Mouse (Mus musculus) limb, embryonic 12.5 days (tissue): ENCODE measurements around the gene St14. TPM values are rescaled to one million over a fixed set of nuclear protein-coding genes. Genes with fewer than 3 reads are reported as not detected.
"Not testable (repeated sequence)": the region's sequence is repeated elsewhere in the genome, so short reads cannot be mapped to it uniquely, and the experiment has no call there.

ENCODE experiments used
- ATAC-seq: fragments of 200-750 bp; cut with Nextera tagmentation; 2 replicates; pipeline ENCODE4 v1.8.0; 2017; ENCODE audit warnings: low read depth, moderate TSS enrichment; ENCODE audit not compliant: insufficient number of reproducible peaks, insufficient read depth, low FRiP score, low TSS enrichment
- H3K27ac ChIP-seq: fragments of 300-500 bp; sonication (generic); 2 replicates; pipeline ENCODE4 v1.5.1; 2016; ENCODE audit warnings: mild to moderate bottlenecking, moderate library complexity
- H3K27me3 ChIP-seq: fragments of 300-500 bp; sonication (generic); 2 replicates; pipeline ENCODE4 v1.6.1; 2016; ENCODE audit warnings: mild to moderate bottlenecking, moderate library complexity
- H3K36me3 ChIP-seq: fragments of 300-500 bp; sonication (generic); 2 replicates; pipeline ENCODE4 v1.6.1; 2016; ENCODE audit warnings: mild to moderate bottlenecking, moderate library complexity
- H3K4me1 ChIP-seq: fragments of 300-500 bp; sonication (generic); replicated peaks from 2 replicates; pipeline ENCODE4 v1.6.1; 2016
- H3K4me2 ChIP-seq: fragments of 300-500 bp; sonication (generic); 2 replicates; pipeline ENCODE4 v1.6.1; 2016; ENCODE audit warnings: mild to moderate bottlenecking, moderate library complexity
- H3K4me3 ChIP-seq: fragments of 300-500 bp; sonication (generic); replicated peaks from 2 replicates; pipeline ENCODE4 v1.5.1; 2016; ENCODE audit warnings: mild to moderate bottlenecking
- H3K9ac ChIP-seq: fragments of 300-500 bp; sonication (generic); replicated peaks from 2 replicates; pipeline ENCODE4 v1.6.1; 2016; ENCODE audit warnings: mild to moderate bottlenecking, moderate library complexity
- H3K9me3 ChIP-seq: fragments of 300-500 bp; sonication (generic); 2 replicates; pipeline ENCODE4 v1.6.1; 2016; ENCODE audit warnings: mild to moderate bottlenecking, moderate library complexity
- WGBS: fragments of 180-500 bp; shearing (Covaris S2); methylation state at CpG from one replicate; pipeline ENCODE4 v1.1.7; 2016; 5-methylcytosine and 5-hydroxymethylcytosine counted together
- polyA plus RNA-seq: library from polyadenylated mRNA; unstranded; fragments of >200 nt; fragmentation: Nextera tagmentation; extraction: Ambion mirVana; gene quantifications from 2 replicates; pipeline ENCODE4 v1.2.1, GENCODE M21; 2016

Gene St14
- polyA plus RNA-seq, 1 experiment from 2014 or later: 7.1 TPM

- Histone ChIP-seq H3K9ac (no peak overlapping the region), H3K9me3 (no peaks in the 10 kb centered on the region), H3K27ac (no peak overlapping the region), H3K27me3 (peaks cover 15% of the 10 kb centered on the region), H3K36me3 (no peaks in the 10 kb centered on the region), H3K4me1 (peaks cover 3% of the 10 kb centered on the region; the same call in 1 of the 2 replicates), H3K4me3 (peak overlapping the region; percentile 16), H3K4me2 (peak overlapping the region; percentile 47)
- 7% methylated on average over 15 of the region's 15 CpGs for WGBS
- ATAC-seq: no peak; the same call in 1 of the 2 replicates
These were observed 49.5 kb downstream of the St14 start for GRCm38 (mm10) chr9:31082054-31082666.

GRCm38 (mm10) chr9:31080726-31081125, 50.9 kb downstream of the St14 start:
- Histone ChIP-seq H3K9ac (no peak overlapping the region), H3K36me3 (no peaks in the 10 kb centered on the region), H3K9me3 (no peaks in the 10 kb centered on the region), H3K4me1 (no peaks in the 10 kb centered on the region), H3K4me3 (no peak overlapping the region), H3K4me2 (no peak overlapping the region), H3K27ac (no peak overlapping the region), H3K27me3 (peaks cover 11% of the 10 kb centered on the region)
- WGBS: 75% methylated on average over 6 of the region's 6 CpGs
- no peak for ATAC-seq

- Histone ChIP-seq H3K36me3 (peaks cover 5% of the 10 kb centered on the region; the same call in 1 of the 2 replicates), H3K4me2 (no peak overlapping the region), H3K27ac (no peak overlapping the region), H3K4me1 (no peaks in the 10 kb centered on the region), H3K9me3 (no peaks in the 10 kb centered on the region), H3K9ac (no peak overlapping the region), H3K27me3 (no peaks in the 10 kb centered on the region), H3K4me3 (no peak overlapping the region)
- ATAC-seq: no peak
- WGBS: 83% methylated on average over 10 of the region's 10 CpGs
These were observed 56.8 kb downstream of the St14 start for GRCm38 (mm10) chr9:31074836-31075235.

GRCm38 (mm10) chr9:31073797-31074196, 57.9 kb downstream of the St14 start:
- H3K27ac ChIP-seq: no peak overlapping the region
- no peak for ATAC-seq
- peaks cover 14% of the 10 kb centered on the region; the same call in 1 of the 2 replicates for H3K36me3 ChIP-seq
- H3K4me3 ChIP-seq: no peak overlapping the region
- no peak overlapping the region for H3K4me2 ChIP-seq
- H3K9ac ChIP-seq: no peak overlapping the region
- no peaks in the 10 kb centered on the region for H3K27me3 ChIP-seq
- WGBS: 77% methylated on average over 7 of the region's 7 CpGs
- no peaks in the 10 kb centered on the region for H3K9me3 ChIP-seq
- no peaks in the 10 kb centered on the region for H3K4me1 ChIP-seq

GRCm38 (mm10) chr9:31072256-31072655, 59.4 kb downstream of the St14 start:
- ATAC-seq: no peak
- 88% methylated on average over 5 of the region's 5 CpGs for WGBS
- Histone ChIP-seq H3K27me3 (no peaks in the 10 kb centered on the region), H3K4me1 (no peaks in the 10 kb centered on the region), H3K4me2 (no peak overlapping the region), H3K27ac (no peak overlapping the region), H3K9me3 (no peaks in the 10 kb centered on the region), H3K4me3 (no peak overlapping the region), H3K9ac (no peak overlapping the region), H3K36me3 (peaks cover 19% of the 10 kb centered on the region; the same call in 1 of the 2 replicates)

GRCm38 (mm10) chr9:31070706-31071105, 60.9 kb downstream of the St14 start:
- Histone ChIP-seq H3K9ac (no peak overlapping the region), H3K4me1 (peaks cover 4% of the 10 kb centered on the region), H3K9me3 (no peaks in the 10 kb centered on the region), H3K4me3 (no peak overlapping the region), H3K27ac (no peak overlapping the region), H3K27me3 (no peaks in the 10 kb centered on the region), H3K36me3 (peaks cover 25% of the 10 kb centered on the region; the same call in 1 of the 2 replicates), H3K4me2 (no peak overlapping the region)
- WGBS: 95% methylated on average over 8 of the region's 8 CpGs
- no peak for ATAC-seq

- WGBS: 77% methylated on average over 2 of the region's 2 CpGs
These were observed 72.9 kb downstream of the St14 start for GRCm38 (mm10) chr9:31058723-31059122.

GRCm38 (mm10) chr9:31051509-31051908, 80.1 kb downstream of the St14 start:
- H3K4me1 ChIP-seq, H3K9me3 ChIP-seq, H3K4me3 ChIP-seq, H3K27ac ChIP-seq, H3K27me3 ChIP-seq, H3K9ac ChIP-seq, ATAC-seq, H3K4me2 ChIP-seq: not testable (repeated sequence)
- WGBS: 95% methylated on average over 6 of the region's 6 CpGs
- H3K36me3 ChIP-seq: peaks cover 26% of the 10 kb centered on the region

More at GRCm38 (mm10) chr9:31058723-31059122, 72.9 kb downstream of the St14 start:
- peaks cover 61% of the 10 kb centered on the region for H3K36me3 ChIP-seq
- H3K4me3 ChIP-seq: no peak overlapping the region
- H3K27ac ChIP-seq: no peak overlapping the region
- no peak overlapping the region for H3K9ac ChIP-seq
- H3K4me1 ChIP-seq: no peaks in the 10 kb centered on the region
- no peaks in the 10 kb centered on the region for H3K27me3 ChIP-seq
- ATAC-seq: no peak
- no peaks in the 10 kb centered on the region for H3K9me3 ChIP-seq
- no peak overlapping the region for H3K4me2 ChIP-seq

- Histone ChIP-seq H3K4me2 (no peak overlapping the region), H3K9me3 (no peaks in the 10 kb centered on the region), H3K27me3 (no peaks in the 10 kb centered on the region), H3K4me3 (no peak overlapping the region), H3K9ac (no peak overlapping the region), H3K36me3 (peaks cover 21% of the 10 kb centered on the region), H3K4me1 (no peaks in the 10 kb centered on the region), H3K27ac (no peak overlapping the region)
- WGBS: 90% methylated on average over 5 of the region's 5 CpGs
- ATAC-seq: no peak
These were observed 81.4 kb downstream of the St14 start for GRCm38 (mm10) chr9:31050208-31050607.

Other genes with a start within 250 kb of the St14 start
- gene Adamts15, start 209.4 kb downstream of the St14 start, polyA plus RNA-seq: 16.6 and 21.9 TPM in 2 replicates
- 1.5 and 1.7 TPM in 2 replicates for gene Adamts8, start 189.3 kb downstream of the St14 start, polyA plus RNA-seq
- 7.8 and 10.6 TPM in 2 replicates for gene Zbtb44, start 101.2 kb downstream of the St14 start, polyA plus RNA-seq
- 164 and 172 TPM in 2 replicates for gene Aplp2, start 80.0 kb upstream of the St14 start, polyA plus RNA-seq
- gene Prdm10, start 148.7 kb upstream of the St14 start, polyA plus RNA-seq: 6.3 and 6.4 TPM in 2 replicates